Mouse (Mus musculus) midbrain, embryonic 11.5 days (tissue): ENCODE data around the gene Pde6g. TPM values are rescaled to one million over a fixed set of nuclear protein-coding genes. Genes with fewer than 3 reads are reported as not detected.

Experiments used
- ATAC-seq: fragments of 200-750 bp; cut with Nextera tagmentation; 2 replicates; pipeline ENCODE4 v1.8.0; 2017; ENCODE audit warnings: moderate TSS enrichment, moderate library complexity; ENCODE audit not compliant: low FRiP score
- DNase-seq: peaks from one replicate; pipeline ENCODE4 v3.0.0; 2015; ENCODE audit warnings: low spot score; ENCODE audit errors: missing footprints
- H3K27ac ChIP-seq: fragments of 300-500 bp; sonication (generic); 2 replicates; pipeline ENCODE4 v1.5.1; 2014; ENCODE audit warnings: low read depth, low read length
- H3K27me3 ChIP-seq: fragments of 300-500 bp; sonication (generic); 2 replicates; pipeline ENCODE4 v1.6.1; 2014; ENCODE audit warnings: mild to moderate bottlenecking, low read length, moderate library complexity, mixed read lengths; ENCODE audit not compliant: control insufficient read depth, insufficient read depth
- H3K36me3 ChIP-seq: fragments of 300-500 bp; sonication (generic); 2 replicates; pipeline ENCODE4 v1.6.1; 2014; ENCODE audit warnings: mild to moderate bottlenecking, low read length, moderate library complexity, mixed read lengths; ENCODE audit not compliant: control insufficient read depth, insufficient read depth
- H3K4me1 ChIP-seq: fragments of 300-500 bp; sonication (generic); 2 replicates; pipeline ENCODE4 v1.6.1; 2014; ENCODE audit warnings: low read length; ENCODE audit not compliant: control insufficient read depth, insufficient read depth
- H3K4me2 ChIP-seq: fragments of 300-500 bp; sonication (generic); 2 replicates; pipeline ENCODE4 v1.6.1; 2014; ENCODE audit warnings: mild to moderate bottlenecking, moderate library complexity
- H3K4me3 ChIP-seq: fragments of 300-500 bp; sonication (generic); 2 replicates; pipeline ENCODE4 v1.5.1; 2014; ENCODE audit warnings: low read depth, low read length
- H3K9ac ChIP-seq: fragments of 300-500 bp; sonication (generic); 2 replicates; pipeline ENCODE4 v1.6.1; 2014; ENCODE audit warnings: low read length
- H3K9me3 ChIP-seq: fragments of 300-500 bp; sonication (generic); 2 replicates; pipeline ENCODE4 v1.6.1; 2016; ENCODE audit warnings: low read length; ENCODE audit not compliant: control insufficient read depth
- WGBS: fragments of 180-500 bp; shearing (Covaris S2); extraction: QIAGEN DNeasy Blood & Tissue Kit; methylation state at CpG from one replicate; pipeline ENCODE4 v1.1.7; 2014; 5-methylcytosine and 5-hydroxymethylcytosine counted together
- polyA plus RNA-seq: library from polyadenylated mRNA; unstranded; fragments of >200 nt; fragmentation: Nextera tagmentation; extraction: Ambion mirVana; gene quantifications from 2 replicates; pipeline ENCODE4 v1.2.1, GENCODE M21; 2014

Gene Pde6g
- polyA plus RNA-seq, result 0.40 and 0.41 TPM in 2 replicates

- 88% methylated on average over 4 of the region's 4 CpGs for WGBS
- Histone ChIP-seq H3K36me3 (no peaks in the 10 kb centered on the region), H3K4me1 (no peaks in the 10 kb centered on the region), H3K4me3 (no peak within 1 kb of the TSS), H3K27ac (no peak within 1 kb of the TSS), H3K27me3 (no peaks in the 10 kb centered on the region), H3K4me2 (no peak within 1 kb of the TSS), H3K9ac (no peak within 1 kb of the TSS; the same call in 1 of the 2 replicates), H3K9me3 (no peaks in the 10 kb centered on the region)
- DNase-seq (no peak), ATAC-seq (no peak)
Measured at GRCm38 (mm10) chr11:120453306-120453705, at the start of gene Pde6g. Pde6g (minus strand) TSS chr11:120453500.

GRCm38 (mm10) chr11:120501701-120502100 lies 48.4 kb upstream of the Pde6g start:
- WGBS, result 94% methylated on average over 4 of the region's 4 CpGs
- H3K9me3 ChIP-seq, result no peaks in the 10 kb centered on the region
- H3K4me3 ChIP-seq, result no peak overlapping the region
- no peak for DNase-seq
- no peak overlapping the region for H3K9ac ChIP-seq
- H3K36me3 ChIP-seq, result no peaks in the 10 kb centered on the region; the same call in 1 of the 2 replicates
- H3K4me2 ChIP-seq, result no peak overlapping the region
- no peaks in the 10 kb centered on the region for H3K27me3 ChIP-seq
- H3K4me1 ChIP-seq, result no peaks in the 10 kb centered on the region
- no peak for ATAC-seq
- no peak overlapping the region for H3K27ac ChIP-seq

GRCm38 (mm10) chr11:120501018-120501417 lies 47.7 kb upstream of the Pde6g start:
- Histone ChIP-seq H3K9ac (no peak overlapping the region), H3K27me3 (no peaks in the 10 kb centered on the region), H3K9me3 (no peaks in the 10 kb centered on the region), H3K4me3 (no peak overlapping the region), H3K4me2 (no peak overlapping the region), H3K27ac (no peak overlapping the region), H3K36me3 (no peaks in the 10 kb centered on the region; the same call in 1 of the 2 replicates), H3K4me1 (no peaks in the 10 kb centered on the region)
- ATAC-seq (no peak), DNase-seq (no peak)
- 79% methylated on average over 6 of the region's 6 CpGs for WGBS

GRCm38 (mm10) chr11:120500357-120500756 lies 47.1 kb upstream of the Pde6g start:
- Histone ChIP-seq H3K9me3 (no peaks in the 10 kb centered on the region), H3K9ac (no peak overlapping the region), H3K27ac (no peak overlapping the region), H3K4me3 (no peak overlapping the region), H3K27me3 (no peaks in the 10 kb centered on the region), H3K36me3 (no peaks in the 10 kb centered on the region; the same call in 1 of the 2 replicates), H3K4me2 (no peak overlapping the region), H3K4me1 (no peaks in the 10 kb centered on the region)
- ATAC-seq, result no peak
- no peak for DNase-seq
- 23% methylated on average over 3 of the region's 3 CpGs for WGBS

- no peaks in the 10 kb centered on the region for H3K9me3 ChIP-seq
- H3K36me3 ChIP-seq, result no peaks in the 10 kb centered on the region; the same call in 1 of the 2 replicates
- WGBS, result 76% methylated on average over 6 of the region's 6 CpGs
- no peak overlapping the region for H3K9ac ChIP-seq
- DNase-seq, result no peak
- H3K4me2 ChIP-seq, result no peak overlapping the region
- H3K4me3 ChIP-seq, result no peak overlapping the region
- no peaks in the 10 kb centered on the region for H3K27me3 ChIP-seq
- H3K4me1 ChIP-seq, result no peaks in the 10 kb centered on the region
- H3K27ac ChIP-seq, result no peak overlapping the region
- no peak for ATAC-seq
Measured at GRCm38 (mm10) chr11:120499894-120500293, 46.6 kb upstream of the Pde6g start.

- Histone ChIP-seq H3K36me3 (peaks cover 3% of the 10 kb centered on the region; the same call in 1 of the 2 replicates), H3K4me3 (no peak overlapping the region), H3K9me3 (no peaks in the 10 kb centered on the region), H3K27ac (no peak overlapping the region), H3K9ac (no peak overlapping the region), H3K27me3 (no peaks in the 10 kb centered on the region), H3K4me1 (no peaks in the 10 kb centered on the region), H3K4me2 (no peak overlapping the region)
- 96% methylated on average over 5 of the region's 5 CpGs for WGBS
- no peak for ATAC-seq
- DNase-seq, result no peak
Measured at GRCm38 (mm10) chr11:120498891-120499290, 45.6 kb upstream of the Pde6g start.

GRCm38 (mm10) chr11:120498226-120498625 lies 44.9 kb upstream of the Pde6g start:
- Histone ChIP-seq H3K36me3 (peaks cover 3% of the 10 kb centered on the region; the same call in 1 of the 2 replicates), H3K9ac (no peak overlapping the region), H3K9me3 (no peaks in the 10 kb centered on the region), H3K27ac (no peak overlapping the region), H3K4me1 (peaks cover 4% of the 10 kb centered on the region), H3K27me3 (no peaks in the 10 kb centered on the region), H3K4me2 (no peak overlapping the region), H3K4me3 (no peak overlapping the region)
- WGBS, result 94% methylated on average over 12 of the region's 12 CpGs
- ATAC-seq (no peak), DNase-seq (no peak)

- ATAC-seq (no peak), DNase-seq (no peak)
- Histone ChIP-seq H3K9ac (no peak overlapping the region), H3K27ac (no peak overlapping the region), H3K4me3 (no peak overlapping the region), H3K4me1 (peaks cover 9% of the 10 kb centered on the region), H3K4me2 (no peak overlapping the region), H3K9me3 (no peaks in the 10 kb centered on the region), H3K27me3 (no peaks in the 10 kb centered on the region), H3K36me3 (peaks cover 3% of the 10 kb centered on the region; the same call in 1 of the 2 replicates)
- WGBS, result 86% methylated on average over 3 of the region's 3 CpGs
Measured at GRCm38 (mm10) chr11:120497436-120497835, 44.1 kb upstream of the Pde6g start.

- DNase-seq (peak; percentile 57), ATAC-seq (no peak)
- Histone ChIP-seq H3K4me3 (no peak overlapping the region), H3K27me3 (no peaks in the 10 kb centered on the region), H3K4me2 (no peak overlapping the region), H3K9me3 (no peaks in the 10 kb centered on the region), H3K9ac (no peak overlapping the region), H3K4me1 (peaks cover 20% of the 10 kb centered on the region), H3K27ac (no peak overlapping the region), H3K36me3 (peaks cover 5% of the 10 kb centered on the region; the same call in 1 of the 2 replicates)
- 84% methylated on average over 3 of the region's 3 CpGs for WGBS
Measured at GRCm38 (mm10) chr11:120493911-120494310, 40.6 kb upstream of the Pde6g start.
